Mouse (Mus musculus) limb, embryonic 14.5 days (tissue): ENCODE measurements at regions not wholly inside any gene's neighbourhood (a gene's known extent, or its start where the extent isn't known, plus 50 kb on each side); places are given as distances from the start of the nearest gene placed in this dataset.
A peak's percentile ranks its signal among the peaks of the same experiment; 100 is the strongest.

ENCODE experiments used
- ATAC-seq: fragments of 200-750 bp; cut with Nextera tagmentation; 2 replicates; pipeline ENCODE4 v1.8.0; 2017; ENCODE audit warnings: low read depth, moderate number of reproducible peaks, moderate TSS enrichment; ENCODE audit not compliant: low FRiP score
- DNase-seq: peaks from one replicate; pipeline ENCODE4 v3.0.0-alpha.2; 2015; ENCODE audit warnings: low spot score
- H3K27ac ChIP-seq: fragments of 300-500 bp; sonication (generic); replicated peaks from 2 replicates; pipeline ENCODE4 v1.5.1; 2014; ENCODE audit warnings: low read depth, mild to moderate bottlenecking, low read length, moderate library complexity, mixed read lengths
- H3K27me3 ChIP-seq: fragments of 300-500 bp; sonication (generic); 2 replicates; pipeline ENCODE4 v1.6.1; 2014; ENCODE audit warnings: low read length, mixed read lengths; ENCODE audit not compliant: control insufficient read depth, insufficient read depth
- H3K36me3 ChIP-seq: fragments of 300-500 bp; sonication (generic); 2 replicates; pipeline ENCODE4 v1.6.1; 2014; ENCODE audit warnings: mild to moderate bottlenecking, low read length, moderate library complexity, mixed read lengths; ENCODE audit not compliant: control insufficient read depth, insufficient read depth
- H3K4me1 ChIP-seq: fragments of 300-500 bp; sonication (generic); 2 replicates; pipeline ENCODE4 v1.6.1; 2014; ENCODE audit warnings: antibody characterized with exemption, low read length, mixed read lengths; ENCODE audit not compliant: control insufficient read depth, insufficient read depth
- H3K4me2 ChIP-seq: fragments of 300-500 bp; sonication (generic); replicated peaks from 2 replicates; pipeline ENCODE4 v1.6.1; 2014; ENCODE audit warnings: low read depth, mild to moderate bottlenecking, low read length, moderate library complexity; ENCODE audit not compliant: severe bottlenecking
- H3K4me3 ChIP-seq: fragments of 300-500 bp; sonication (generic); replicated peaks from 2 replicates; pipeline ENCODE4 v1.5.1; 2014; ENCODE audit warnings: low read length
- H3K9ac ChIP-seq: fragments of 300-500 bp; sonication (generic); 2 replicates; pipeline ENCODE4 v1.6.1; 2014; ENCODE audit warnings: mild to moderate bottlenecking, low read depth, low read length, moderate library complexity; ENCODE audit not compliant: severe bottlenecking
- H3K9me3 ChIP-seq: fragments of 300-500 bp; sonication (generic); 2 replicates; pipeline ENCODE4 v1.6.1; 2016; ENCODE audit warnings: low read length; ENCODE audit not compliant: control insufficient read depth
- POLR2A ChIP-seq: fragments of 200-500 bp; IDR thresholded peaks from 2 replicates; pipeline ENCODE4 v1.8.0; 2012; ENCODE audit warnings: inconsistent platforms, mild to moderate bottlenecking, moderate library complexity, borderline replicate concordance; ENCODE audit not compliant: insufficient read depth, insufficient read length; ENCODE audit errors: extremely low read depth
- WGBS: fragments of 180-500 bp; shearing (Covaris S2); extraction: QIAGEN DNeasy Blood & Tissue Kit; methylation state at CpG from one replicate; pipeline ENCODE4 v1.1.7; 2014; 5-methylcytosine and 5-hydroxymethylcytosine counted together

- Histone ChIP-seq H3K4me2 (no peak overlapping the region), H3K4me3 (no peak overlapping the region), H3K36me3 (no peaks in the 10 kb centered on the region), H3K9me3 (no peaks in the 10 kb centered on the region), H3K27ac (no peak overlapping the region), H3K27me3 (peaks cover 26% of the 10 kb centered on the region), H3K9ac (no peak overlapping the region), H3K4me1 (peaks cover 8% of the 10 kb centered on the region; the same call in 1 of the 2 replicates)
- WGBS, result 82% methylated on average over 5 of the region's 5 CpGs
- DNase-seq (no peak), ATAC-seq (no peak)
- no peak for TF ChIP-seq POLR2A
These were observed 235.1 kb downstream of the Clic5 start for GRCm38 (mm10) chr17:44423471-44423985.

- Histone ChIP-seq H3K4me1 (peaks cover 15% of the 10 kb centered on the region), H3K4me3 (no peak overlapping the region), H3K27me3 (0 out of 2 replicates have a peak, but pooled peaks cover 12% of the 10 kb centered on the region), H3K27ac (peak overlapping the region; percentile 48), H3K9ac (no peak overlapping the region), H3K4me2 (peak overlapping the region; percentile 13; the same call in 1 of the 2 replicates), H3K9me3 (no peaks in the 10 kb centered on the region), H3K36me3 (no peaks in the 10 kb centered on the region)
- no peak for TF ChIP-seq POLR2A
- WGBS, result 0% methylated on average over 4 of the region's 4 CpGs
- DNase-seq (peak; percentile 86), ATAC-seq (peak; percentile 91)
These were observed 244.3 kb downstream of the Clic5 start for GRCm38 (mm10) chr17:44432524-44433295.

GRCm38 (mm10) chr17:44433296-44433653 lies 244.9 kb downstream of the Clic5 start:
- H3K4me2 ChIP-seq, result no peak overlapping the region
- peak overlapping the region; percentile 48; the same call in 1 of the 2 replicates for H3K27ac ChIP-seq
- no peak for ATAC-seq
- H3K9me3 ChIP-seq, result no peaks in the 10 kb centered on the region
- no peak overlapping the region for H3K4me3 ChIP-seq
- H3K4me1 ChIP-seq, result peaks cover 15% of the 10 kb centered on the region
- no peak for TF ChIP-seq POLR2A
- DNase-seq, result no peak
- H3K36me3 ChIP-seq, result no peaks in the 10 kb centered on the region
- 0 out of 2 replicates have a peak, but pooled peaks cover 9% of the 10 kb centered on the region for H3K27me3 ChIP-seq
- H3K9ac ChIP-seq, result no peak overlapping the region

GRCm38 (mm10) chr17:44436536-44437043 lies 248.2 kb downstream of the Clic5 start:
- peaks cover 15% of the 10 kb centered on the region for H3K4me1 ChIP-seq
- no peak overlapping the region for H3K27ac ChIP-seq
- 90% methylated on average over 9 of the region's 9 CpGs for WGBS
- DNase-seq, result no peak
- H3K36me3 ChIP-seq, result no peaks in the 10 kb centered on the region
- 0 out of 2 replicates have a peak, but pooled peaks cover 5% of the 10 kb centered on the region for H3K27me3 ChIP-seq
- no peak overlapping the region for H3K4me3 ChIP-seq
- TF ChIP-seq POLR2A, result no peak
- H3K4me2 ChIP-seq, result no peak overlapping the region
- no peak for ATAC-seq
- H3K9ac ChIP-seq, result no peak overlapping the region
- no peaks in the 10 kb centered on the region for H3K9me3 ChIP-seq

GRCm38 (mm10) chr17:44438526-44438925 lies 250.1 kb downstream of the Clic5 start:
- Histone ChIP-seq H3K4me3 (no peak overlapping the region), H3K27ac (no peak overlapping the region), H3K4me1 (0 out of 2 replicates have a peak, but pooled peaks cover 2% of the 10 kb centered on the region), H3K4me2 (no peak overlapping the region), H3K36me3 (no peaks in the 10 kb centered on the region), H3K9ac (no peak overlapping the region), H3K27me3 (0 out of 2 replicates have a peak, but pooled peaks cover 5% of the 10 kb centered on the region), H3K9me3 (no peaks in the 10 kb centered on the region)
- DNase-seq (no peak), ATAC-seq (no peak)
- TF ChIP-seq POLR2A, result no peak
